In the genomic region with DNA sequence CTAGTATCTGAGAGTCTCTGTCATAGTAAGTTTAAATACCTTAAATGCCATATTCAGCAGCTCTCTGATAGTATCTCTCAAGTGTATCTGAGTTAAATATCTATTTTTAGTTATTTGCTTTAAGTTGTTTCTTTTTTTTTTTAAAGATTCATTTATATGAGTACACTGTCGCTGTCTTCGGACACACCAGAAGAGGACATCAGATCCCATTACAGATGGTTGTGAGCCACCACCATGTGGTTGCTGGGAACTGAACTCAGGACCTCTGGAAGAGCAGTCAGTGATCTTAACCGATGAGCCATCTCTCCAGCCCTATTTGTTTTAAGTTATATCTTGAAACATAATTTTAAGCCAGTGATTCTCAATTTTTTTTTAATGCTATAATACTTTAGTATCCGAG, we compare ENCODE assay signal across 1 mouse cellular context.
TF ChIP-seq lines count a peak whose summit lies in the region.

No protein-coding gene starts in this region.

TF ChIP-seq in CH12.LX, 34 proteins besides CTCF, POLR2A, EP300 and RAD21 (continued from another document):
- peak; percentile 66 for TF ChIP-seq SIN3A (IDR thresholded peaks at IDR 0.05; ENCODE audit: low read length)
- no peak for TF ChIP-seq BHLHE40 (IDR thresholded peaks at IDR 0.05; ENCODE audit: low read depth, low read length)
- no peak for TF ChIP-seq ZMIZ1 (IDR thresholded peaks at IDR 0.05; ENCODE audit: low read depth, low read length)
- no peak for TF ChIP-seq TBP (conservative IDR thresholded peaks at IDR 0.05; ENCODE audit: low read depth, low read length)
- TF ChIP-seq KAT2A (IDR thresholded peaks at IDR 0.05; ENCODE audit: insufficient replicate concordance, low read length): no peak
- no peak for TF ChIP-seq HCFC1 (IDR thresholded peaks at IDR 0.05; ENCODE audit: low read depth, low read length)
- TF ChIP-seq MXI1 (IDR thresholded peaks at IDR 0.05; ENCODE audit: low read depth, low read length): peak; percentile 77
- no peak for TF ChIP-seq SMC3 (IDR thresholded peaks at IDR 0.05; ENCODE audit: low read depth, low read length)
- peak; percentile 72 for TF ChIP-seq MYC (IDR thresholded peaks at IDR 0.05; ENCODE audit: low read depth, low read length)
